25 mouse cellular contexts compared by ENCODE assay signal in the genomic region with DNA sequence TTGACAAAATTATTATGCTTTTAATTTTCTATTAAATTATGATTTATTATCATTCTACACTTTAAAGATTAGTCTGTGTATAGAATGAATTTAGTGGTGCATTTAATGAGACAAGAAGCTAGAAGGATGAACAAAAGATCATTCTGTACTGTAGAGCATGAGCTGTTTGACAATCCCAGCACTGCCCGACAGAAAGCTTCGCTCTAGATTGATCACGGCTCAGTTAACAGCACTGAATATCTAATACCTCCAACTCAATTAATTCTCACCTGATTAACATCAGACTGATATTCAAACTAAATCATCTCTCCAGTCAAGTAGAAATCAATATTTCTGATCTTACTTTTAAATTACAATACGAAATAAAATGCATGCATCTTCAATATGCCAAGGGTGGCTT. TPM values are rescaled to one million over a fixed set of nuclear protein-coding genes. Genes with fewer than 3 reads are reported as not detected.
A peak's percentile ranks its signal among the peaks of the same experiment; 100 is the strongest.
DNase-seq lines count a peak whose midpoint lies in the region; ATAC-seq and TF ChIP-seq lines count a peak whose summit lies in the region.
"Had no signal": no experiment of that assay in that cellular context is flagged by ENCODE, and none has a peak within 500 bp of the region (broad histone marks: within the 10 kb centered on the region; RNA-seq: fewer than 3 reads in every experiment).

No protein-coding gene starts in this region.

- no peak overlapping the region for H3K4me3 ChIP-seq in forebrain, embryonic 14.5 days (ENCODE audit: low read depth, low read length)
- H3K4me3 ChIP-seq in forebrain, postnatal 0 days (ENCODE audit: low read depth, low read length), result no peak overlapping the region
- H3K4me3 ChIP-seq in hindbrain, embryonic 12.5 days, result no peak overlapping the region
- no peak overlapping the region for H3K4me3 ChIP-seq in hindbrain, embryonic 11.5 days (ENCODE audit: low read depth, low read length)
- peak overlapping the region; percentile 6 to 89; a peak in 3 of 4 replicates for H3K4me3 ChIP-seq in MEL (ENCODE audit: control insufficient read depth in 1 of 2, insufficient read depth in 1 of 2, low read depth in 2 of 2, low read length in 2 of 2)
- H3K4me3 ChIP-seq in liver, postnatal 0 days (ENCODE audit: low read depth, low read length), result no peak overlapping the region
- H3K4me3 ChIP-seq: embryonic facial prominence, embryonic 12.5 days; embryonic facial prominence, embryonic 15.5 days; forebrain, embryonic 12.5 days; heart, embryonic 12.5 days; heart, embryonic 15.5 days; hindbrain, embryonic 10.5 days; hindbrain, embryonic 15.5 days had no signal

- H3K4me1 ChIP-seq in forebrain, embryonic 14.5 days (ENCODE audit: control insufficient read depth, insufficient read depth, low read length), result peaks cover 10% of the 10 kb centered on the region
- H3K4me1 ChIP-seq in forebrain, postnatal 0 days (ENCODE audit: insufficient read depth), result no peaks in the 10 kb centered on the region
- H3K4me1 ChIP-seq in hindbrain, embryonic 12.5 days, result peaks cover 6% of the 10 kb centered on the region
- H3K4me1 ChIP-seq in hindbrain, embryonic 11.5 days (replicated peaks; ENCODE audit: control insufficient read depth, insufficient read depth, low read length), result no peaks in the 10 kb centered on the region; the same call in 1 of the 2 replicates
- peaks cover 0 to 5% of the 10 kb centered on the region in 2 experiments; a peak in 2 of 4 replicates for H3K4me1 ChIP-seq in MEL (ENCODE audit: control insufficient read depth in 1 of 2, insufficient read depth in 2 of 2, low read length in 2 of 2)
- peaks cover 4% of the 10 kb centered on the region for H3K4me1 ChIP-seq in liver, postnatal 0 days (ENCODE audit: insufficient read depth)

- H3K9me3 ChIP-seq in forebrain, embryonic 14.5 days (replicated peaks; ENCODE audit: control insufficient read depth, low read length), result no peaks in the 10 kb centered on the region
- no peaks in the 10 kb centered on the region for H3K9me3 ChIP-seq in forebrain, postnatal 0 days (ENCODE audit: low read length)
- H3K9me3 ChIP-seq in hindbrain, embryonic 12.5 days (replicated peaks), result no peaks in the 10 kb centered on the region
- H3K9me3 ChIP-seq in hindbrain, embryonic 11.5 days (ENCODE audit: control insufficient read depth, low read length), result no peaks in the 10 kb centered on the region
- H3K9me3 ChIP-seq in MEL (replicated peaks; ENCODE audit: insufficient read depth, low read length), result no peaks in the 10 kb centered on the region
- H3K9me3 ChIP-seq in liver, postnatal 0 days (ENCODE audit: low read length), result no peaks in the 10 kb centered on the region
- H3K9me3 ChIP-seq: embryonic facial prominence, embryonic 12.5 days; embryonic facial prominence, embryonic 15.5 days; forebrain, embryonic 12.5 days; heart, embryonic 12.5 days; heart, embryonic 15.5 days; hindbrain, embryonic 10.5 days; hindbrain, embryonic 15.5 days had no signal

- H3K4me2 ChIP-seq in forebrain, embryonic 14.5 days (ENCODE audit: low read length), result no peak overlapping the region
- no peak overlapping the region for H3K4me2 ChIP-seq in forebrain, postnatal 0 days (ENCODE audit: low read depth)
- H3K4me2 ChIP-seq in hindbrain, embryonic 12.5 days (replicated peaks), result no peak overlapping the region
- H3K4me2 ChIP-seq in hindbrain, embryonic 11.5 days (replicated peaks; ENCODE audit: low read depth, low read length), result no peak overlapping the region
- H3K4me2 ChIP-seq in liver, postnatal 0 days (ENCODE audit: low read depth, low read length), result no peak overlapping the region
- H3K4me2 ChIP-seq: embryonic facial prominence, embryonic 12.5 days had no signal

- H3K27ac ChIP-seq in forebrain, embryonic 14.5 days (ENCODE audit: low read depth, low read length), result no peak overlapping the region
- H3K27ac ChIP-seq in forebrain, postnatal 0 days (ENCODE audit: low read depth, low read length), result no peak overlapping the region
- H3K27ac ChIP-seq in hindbrain, embryonic 12.5 days, result no peak overlapping the region
- H3K27ac ChIP-seq in hindbrain, embryonic 11.5 days (ENCODE audit: low read depth, low read length), result no peak overlapping the region
- H3K27ac ChIP-seq in MEL (ENCODE audit: control insufficient read depth, low read depth, low read length), result no peak overlapping the region
- H3K27ac ChIP-seq in liver, postnatal 0 days (ENCODE audit: low read depth), result no peak overlapping the region
- H3K27ac ChIP-seq: embryonic facial prominence, embryonic 12.5 days; embryonic facial prominence, embryonic 15.5 days; forebrain, embryonic 12.5 days; heart, embryonic 15.5 days; hindbrain, embryonic 10.5 days; hindbrain, embryonic 15.5 days had no signal

- H3K9ac ChIP-seq in forebrain, embryonic 14.5 days (ENCODE audit: low read length), result no peak overlapping the region
- no peak overlapping the region for H3K9ac ChIP-seq in forebrain, postnatal 0 days
- no peak overlapping the region for H3K9ac ChIP-seq in hindbrain, embryonic 12.5 days
- H3K9ac ChIP-seq in hindbrain, embryonic 11.5 days (ENCODE audit: low read depth, low read length), result no peak overlapping the region
- peak overlapping the region; percentile 85; the same call in 1 of the 2 replicates for H3K9ac ChIP-seq in MEL (ENCODE audit: control insufficient read depth, low read depth, low read length, poor library complexity, severe bottlenecking)
- H3K9ac ChIP-seq in liver, postnatal 0 days (replicated peaks), result no peak overlapping the region
- H3K9ac ChIP-seq: embryonic facial prominence, embryonic 12.5 days; embryonic facial prominence, embryonic 15.5 days; forebrain, embryonic 12.5 days; heart, embryonic 12.5 days; heart, embryonic 15.5 days; hindbrain, embryonic 15.5 days had no signal

- no peak for TF ChIP-seq CTCF in forebrain, postnatal 0 days (IDR thresholded peaks at IDR 0.05; ENCODE audit: low read depth)
- no peak for TF ChIP-seq CTCF in MEL (IDR thresholded peaks at IDR 0.05 in 2 of 3, conservative IDR thresholded peaks at IDR 0.05 in 1 of 3; ENCODE audit: control insufficient read depth in 1 of 3, insufficient read depth in 1 of 3, low read depth in 2 of 3, low read length in 3 of 3, poor library complexity in 1 of 3, severe bottlenecking in 1 of 3)
- TF ChIP-seq CTCF in liver, postnatal 0 days (IDR thresholded peaks at IDR 0.05; ENCODE audit: low read depth), result no peak

- peaks cover 1% of the 10 kb centered on the region; the same call in 1 of the 2 replicates for H3K79me2 ChIP-seq in MEL (ENCODE audit: control insufficient read depth, insufficient read depth, low read length, poor library complexity)

- no peak for TF ChIP-seq EP300 in MEL (IDR thresholded peaks at IDR 0.05; ENCODE audit: low read depth in 1 of 2, low read length in 2 of 2)
- no peak for TF ChIP-seq EP300 in liver, postnatal 0 days (IDR thresholded peaks at IDR 0.05; ENCODE audit: low read depth)

- no peak for TF ChIP-seq POLR2A in MEL (IDR thresholded peaks at IDR 0.05; ENCODE audit: control insufficient read depth in 1 of 2, insufficient read depth in 1 of 2, low read depth in 1 of 2, low read length in 2 of 2, poor library complexity in 1 of 2)

- DNase-seq in forebrain, embryonic 14.5 days (ENCODE audit: low spot score), result peak; percentile 46
- DNase-seq in forebrain, postnatal 0 days, result no peak
- no peak for DNase-seq in hindbrain, embryonic 11.5 days (ENCODE audit: low spot score)
- peak; percentile 14 for DNase-seq in MEL (ENCODE audit: low read depth, low spot score)
- peak; percentile 63 for DNase-seq in retina, postnatal 1 day
- DNase-seq in liver, postnatal 0 days, result no peak
- DNase-seq: adrenal gland, postnatal 10 days; adrenal gland, postnatal 36 days; cerebellum, adult 11 months; cerebellum, adult 2 months; cerebellum, adult 9-11 months; cerebellum, postnatal 25 days; gastrocnemius, postnatal 10 days; gastrocnemius, postnatal 36 days; heart, postnatal 10 days; heart, postnatal 36 days had no signal

- H3K36me3 ChIP-seq in forebrain, embryonic 14.5 days (ENCODE audit: control insufficient read depth, insufficient read depth, low read length), result no peaks in the 10 kb centered on the region
- no peaks in the 10 kb centered on the region for H3K36me3 ChIP-seq in forebrain, postnatal 0 days (ENCODE audit: insufficient read depth)
- no peaks in the 10 kb centered on the region for H3K36me3 ChIP-seq in hindbrain, embryonic 12.5 days
- no peaks in the 10 kb centered on the region for H3K36me3 ChIP-seq in hindbrain, embryonic 11.5 days (ENCODE audit: control insufficient read depth, insufficient read depth, low read length)
- H3K36me3 ChIP-seq in MEL (ENCODE audit: control insufficient read depth in 1 of 2, insufficient read depth in 2 of 2, low read length in 2 of 2), result peaks cover 0 to 6% of the 10 kb centered on the region in 2 experiments; a peak in 2 of 4 replicates
- H3K36me3 ChIP-seq in liver, postnatal 0 days (replicated peaks; ENCODE audit: insufficient read depth, low read length), result no peaks in the 10 kb centered on the region
- H3K36me3 ChIP-seq: embryonic facial prominence, embryonic 12.5 days; embryonic facial prominence, embryonic 15.5 days; forebrain, embryonic 12.5 days; heart, embryonic 12.5 days; heart, embryonic 15.5 days; hindbrain, embryonic 10.5 days; hindbrain, embryonic 15.5 days had no signal

- H3K27me3 ChIP-seq in forebrain, embryonic 14.5 days (replicated peaks; ENCODE audit: control insufficient read depth, insufficient read depth, low read length), result no peaks in the 10 kb centered on the region
- H3K27me3 ChIP-seq in forebrain, postnatal 0 days (ENCODE audit: insufficient read depth, low read length), result no peaks in the 10 kb centered on the region
- H3K27me3 ChIP-seq in hindbrain, embryonic 12.5 days, result no peaks in the 10 kb centered on the region
- no peaks in the 10 kb centered on the region for H3K27me3 ChIP-seq in hindbrain, embryonic 11.5 days (ENCODE audit: control insufficient read depth, insufficient read depth, low read length)
- H3K27me3 ChIP-seq in MEL (ENCODE audit: control insufficient read depth in 1 of 2, insufficient read depth in 2 of 2, low read length in 2 of 2), result no peaks in the 10 kb centered on the region
- no peaks in the 10 kb centered on the region for H3K27me3 ChIP-seq in liver, postnatal 0 days (ENCODE audit: insufficient read depth, low read length)
- H3K27me3 ChIP-seq: embryonic facial prominence, embryonic 12.5 days; embryonic facial prominence, embryonic 15.5 days; forebrain, embryonic 12.5 days; heart, embryonic 12.5 days; heart, embryonic 15.5 days; hindbrain, embryonic 15.5 days; Patski had no signal

- TF ChIP-seq RAD21 in MEL (IDR thresholded peaks at IDR 0.05; ENCODE audit: low read depth, low read length), result no peak

- ATAC-seq in forebrain, embryonic 14.5 days, result no peak
- ATAC-seq in forebrain, postnatal 0 days, result no peak
- peak; percentile 58; the same call in 1 of the 2 replicates for ATAC-seq in hindbrain, embryonic 12.5 days (ENCODE audit: low FRiP score)
- ATAC-seq in hindbrain, embryonic 11.5 days (ENCODE audit: low FRiP score), result no peak
- no peak for ATAC-seq in liver, postnatal 0 days
- ATAC-seq: Patski had no signal

- 34% methylated on average over 4 of the region's 4 CpGs for WGBS in forebrain, embryonic 14.5 days
- 36% methylated on average over 4 of the region's 4 CpGs for WGBS in forebrain, postnatal 0 days
- 60% methylated on average over 4 of the region's 4 CpGs for WGBS in hindbrain, embryonic 12.5 days
- WGBS in hindbrain, embryonic 11.5 days, result 69% methylated on average over 4 of the region's 4 CpGs
- 82% methylated on average over 4 of the region's 4 CpGs for WGBS in liver, postnatal 0 days (ENCODE audit: insufficient replicate concordance)

RNA-seq across cellular contexts. Expression of a gene that starts 43.5 kb away (rescaled TPM):
- 76.7 and 88.1 TPM in 2 replicates for polyA plus RNA-seq in forebrain, embryonic 14.5 days (2014; fragmentation: Nextera tagmentation; extraction: Ambion mirVana)
- total RNA-seq in forebrain, postnatal 0 days (2014; rRNA removed), result 85.2 and 91.4 TPM in 2 replicates
- polyA plus RNA-seq in forebrain, postnatal 0 days (2015; fragmentation: Nextera tagmentation; extraction: Ambion mirVana), result 44.9 and 57.6 TPM in 2 replicates
- polyA plus RNA-seq in hindbrain, embryonic 12.5 days (2016; fragmentation: Nextera tagmentation; extraction: Ambion mirVana), result 79.0 and 86.6 TPM in 2 replicates
- 79.1 and 82.5 TPM in 2 replicates for polyA plus RNA-seq in hindbrain, embryonic 11.5 days (2014; fragmentation: Nextera tagmentation; extraction: Ambion mirVana)
- total RNA-seq in MEL (2012; rRNA removed), result 58.0 and 60.7 TPM in 2 replicates
- 100 to 1,000 TPM in 1 of 2 experiments, 10 to 100 TPM in 1; 51.8 to 546 TPM for polyA plus RNA-seq in MEL (2012; ENCODE audit: insufficient read depth in 1 of 2, insufficient read length in 2 of 2, low read depth in 1 of 2, low replicate concordance in 2 of 2, missing spikeins in 1 of 2)
- 31.3 and 31.7 TPM in 2 replicates for polyA plus RNA-seq in liver, postnatal 0 days (2015; fragmentation: Nextera tagmentation; extraction: Ambion mirVana)

Comparison
In these comparisons a context has a peak if more than half of its experiments do, and no peak if none do; other contexts are left out.
1. DNase-seq: peak in forebrain, embryonic 14.5 days (single experiment), MEL (single experiment) and retina, postnatal 1 day (single experiment); none in forebrain, postnatal 0 days (single experiment), hindbrain, embryonic 11.5 days (single experiment) and liver, postnatal 0 days (single experiment).
2. H3K4me3 ChIP-seq: peak in MEL (2 of 2); none in forebrain, embryonic 14.5 days (single experiment), forebrain, postnatal 0 days (single experiment), hindbrain, embryonic 12.5 days (single experiment), hindbrain, embryonic 11.5 days (single experiment) and liver, postnatal 0 days (single experiment).